Mouse (Mus musculus): ENCODE measurements around the gene Kirrel3.

Kirrel3 gene

GRCm38 (mm10) chr9:35030823-35031222 lies 545.1 kb downstream of the Kirrel3 start:
- DNase-seq (ENCODE audit: low read depth): peak; percentile 36

GRCm38 (mm10) chr9:35032457-35032856 lies 546.8 kb downstream of the Kirrel3 start:
- DNase-seq (ENCODE audit: low read depth): no peak

GRCm38 (mm10) chr9:35035074-35035473 lies 549.4 kb downstream of the Kirrel3 start:
- DNase-seq (ENCODE audit: low read depth): no peak

GRCm38 (mm10) chr9:35038922-35039586 lies 553.4 kb downstream of the Kirrel3 start:
- DNase-seq (ENCODE audit: low read depth): no peak

- DNase-seq (ENCODE audit: low read depth): no peak
These were observed 554.2 kb downstream of the Kirrel3 start for GRCm38 (mm10) chr9:35039846-35040245.

GRCm38 (mm10) chr9:35041493-35041892 lies 555.8 kb downstream of the Kirrel3 start:
- DNase-seq (ENCODE audit: low read depth): no peak

GRCm38 (mm10) chr9:35043619-35044018 lies 557.9 kb downstream of the Kirrel3 start:
- DNase-seq (ENCODE audit: low read depth): no peak

GRCm38 (mm10) chr9:35044458-35044857 lies 558.8 kb downstream of the Kirrel3 start:
- DNase-seq (ENCODE audit: low read depth): no peak

- no peak for DNase-seq (ENCODE audit: low read depth)
These were observed 559.4 kb downstream of the Kirrel3 start for GRCm38 (mm10) chr9:35045031-35045531.

GRCm38 (mm10) chr9:35045756-35046155 lies 560.1 kb downstream of the Kirrel3 start:
- DNase-seq (ENCODE audit: low read depth): no peak

- no peak for DNase-seq (ENCODE audit: low read depth)
These were observed 562.8 kb downstream of the Kirrel3 start for GRCm38 (mm10) chr9:35048449-35048848.

GRCm38 (mm10) chr9:35049891-35050527 lies 564.3 kb downstream of the Kirrel3 start:
- no peak for DNase-seq (ENCODE audit: low read depth)

GRCm38 (mm10) chr9:35050701-35051454 lies 565.2 kb downstream of the Kirrel3 start:
- DNase-seq (ENCODE audit: low read depth): no peak

- no peak for DNase-seq (ENCODE audit: low read depth)
These were observed 566.0 kb downstream of the Kirrel3 start for GRCm38 (mm10) chr9:35051666-35052065.

GRCm38 (mm10) chr9:35052671-35053070 lies 567.0 kb downstream of the Kirrel3 start:
- no peak for DNase-seq (ENCODE audit: low read depth)

GRCm38 (mm10) chr9:35053081-35053480 lies 567.4 kb downstream of the Kirrel3 start:
- no peak for DNase-seq (ENCODE audit: low read depth)

- DNase-seq (ENCODE audit: low read depth): no peak
These were observed 568.0 kb downstream of the Kirrel3 start for GRCm38 (mm10) chr9:35053669-35054068.

GRCm38 (mm10) chr9:35055528-35056330 lies 570.0 kb downstream of the Kirrel3 start:
- DNase-seq (ENCODE audit: low read depth): no peak

- DNase-seq (ENCODE audit: low read depth): peak; percentile 24
These were observed 570.9 kb downstream of the Kirrel3 start for GRCm38 (mm10) chr9:35056611-35057010.

- DNase-seq (ENCODE audit: low read depth): no peak
These were observed 571.9 kb downstream of the Kirrel3 start for GRCm38 (mm10) chr9:35057631-35058030.

- DNase-seq (ENCODE audit: low read depth): no peak
These were observed 572.5 kb downstream of the Kirrel3 start for GRCm38 (mm10) chr9:35058186-35058585.
